8 mouse cellular contexts compared by ENCODE assay signal in the genomic region with DNA sequence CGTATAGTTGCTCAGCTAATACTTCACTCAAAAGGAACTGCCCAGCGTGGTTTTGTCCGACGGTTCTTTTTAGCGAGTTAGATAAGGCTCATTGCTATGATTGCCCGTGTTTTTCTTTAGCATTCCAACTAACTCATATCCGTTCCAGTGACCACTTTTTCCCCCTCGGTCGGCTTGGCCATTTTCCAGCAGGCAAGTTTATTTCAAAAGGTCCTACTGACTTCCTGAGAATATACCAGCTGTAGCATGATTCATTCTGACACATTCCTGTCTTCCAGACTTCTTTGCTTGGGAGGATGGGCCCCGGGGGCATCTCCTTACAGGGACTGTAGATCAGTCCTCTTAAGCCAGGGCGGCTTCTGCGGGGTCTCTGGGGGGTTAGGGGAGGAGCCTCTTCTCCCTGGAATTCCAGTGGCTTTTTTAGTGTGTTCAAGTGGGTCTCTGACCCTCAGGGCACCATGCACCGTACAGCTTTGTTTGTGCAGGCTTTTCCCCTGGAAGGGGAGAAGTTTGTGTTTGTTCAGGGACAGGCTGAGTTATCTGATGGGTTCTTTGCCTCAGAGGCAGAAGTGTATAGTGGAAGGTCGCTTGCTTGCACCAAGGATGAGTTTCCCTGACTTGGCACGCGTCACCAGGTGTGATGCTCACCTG. TPM values are rescaled to one million over a fixed set of nuclear protein-coding genes. Genes with fewer than 3 reads are reported as not detected.
DNase-seq lines count a peak whose midpoint lies in the region; ATAC-seq and TF ChIP-seq lines count a peak whose summit lies in the region.

No protein-coding gene starts in this region.

- H3K4me1 ChIP-seq in forebrain, embryonic 11.5 days (replicated peaks; ENCODE audit: control insufficient read depth, insufficient read depth, low read length), result no peaks in the 10 kb centered on the region; the same call in 1 of the 2 replicates
- peaks cover 9% of the 10 kb centered on the region; the same call in 1 of the 2 replicates for H3K4me1 ChIP-seq in forebrain, embryonic 13.5 days
- peaks cover 59% of the 10 kb centered on the region for H3K4me1 ChIP-seq in heart, embryonic 16.5 days (ENCODE audit: control insufficient read depth, insufficient read depth, low read length)
- H3K4me1 ChIP-seq in liver, adult 2 months (ENCODE audit: control insufficient read depth, insufficient read depth, low read length), result no peaks in the 10 kb centered on the region; the same call in 1 of the 2 replicates

- WGBS in forebrain, embryonic 11.5 days, result 59% methylated on average over 16 of the region's 16 CpGs
- WGBS in forebrain, embryonic 13.5 days, result 59% methylated on average over 16 of the region's 16 CpGs
- whole genome bisulfite sequencing in heart, embryonic 16.5 days, result 10% methylated on average over 16 of the region's 16 CpGs
- 34% methylated on average over 16 of the region's 16 CpGs for WGBS in liver, adult 2 months

- no peaks in the 10 kb centered on the region for H3K79me2 ChIP-seq in liver, adult 2 months (ENCODE audit: control insufficient read depth, insufficient read depth, low read length)

- intact Hi-C loops in left cerebral cortex, postnatal 36 days (cut with DNase I), result no loop called here

- H3K36me3 ChIP-seq in forebrain, embryonic 11.5 days (ENCODE audit: control insufficient read depth, insufficient read depth, low read length), result no peaks in the 10 kb centered on the region
- no peaks in the 10 kb centered on the region for H3K36me3 ChIP-seq in forebrain, embryonic 13.5 days (ENCODE audit: poor library complexity, severe bottlenecking)
- H3K36me3 ChIP-seq in heart, embryonic 16.5 days (ENCODE audit: control insufficient read depth, insufficient read depth), result peaks cover 51% of the 10 kb centered on the region
- no peaks in the 10 kb centered on the region for H3K36me3 ChIP-seq in liver, adult 2 months (ENCODE audit: control insufficient read depth, insufficient read depth, low read length)

- ATAC-seq in forebrain, embryonic 11.5 days (replicated peaks; ENCODE audit: low FRiP score), result no peak
- no peak for ATAC-seq in forebrain, embryonic 13.5 days
- peak; percentile 47 for ATAC-seq in heart, embryonic 16.5 days (replicated peaks; ENCODE audit: extremely low read depth, insufficient read depth, low FRiP score)

- H3K9me3 ChIP-seq in forebrain, embryonic 11.5 days (ENCODE audit: control insufficient read depth, low read length), result no peaks in the 10 kb centered on the region
- no peaks in the 10 kb centered on the region for H3K9me3 ChIP-seq in forebrain, embryonic 13.5 days (replicated peaks)
- no peaks in the 10 kb centered on the region for H3K9me3 ChIP-seq in heart, embryonic 16.5 days (replicated peaks; ENCODE audit: control insufficient read depth, low read length)

- DNase-seq in forebrain, embryonic 11.5 days (ENCODE audit: low spot score), result peak; percentile 58
- peak; percentile 58 for DNase-seq in adrenal gland, postnatal 25 days
- peak; percentile 36 for DNase-seq in liver, adult 2 months (ENCODE audit: extremely low read depth, low read depth, low spot score)
- no peak for DNase-seq in frontal cortex, postnatal 25 days (ENCODE audit: low spot score in 2 of 2)
- no peak for DNase-seq in left cerebral cortex, postnatal 36 days (ENCODE audit: low spot score in 2 of 2)
- no peak for DNase-seq in spleen, postnatal 36 days (ENCODE audit: low spot score in 2 of 2)

- H3K4me2 ChIP-seq in forebrain, embryonic 11.5 days (ENCODE audit: low read depth, low read length, severe bottlenecking), result no peak overlapping the region
- H3K4me2 ChIP-seq in forebrain, embryonic 13.5 days, result no peak overlapping the region
- peak overlapping the region; percentile 51 for H3K4me2 ChIP-seq in heart, embryonic 16.5 days (ENCODE audit: low read depth, low read length)

- H3K9ac ChIP-seq in forebrain, embryonic 11.5 days (ENCODE audit: low read length), result no peak overlapping the region
- no peak overlapping the region for H3K9ac ChIP-seq in forebrain, embryonic 13.5 days
- H3K9ac ChIP-seq in heart, embryonic 16.5 days (ENCODE audit: low read length), result peak overlapping the region; percentile 56
- H3K9ac ChIP-seq in liver, adult 2 months (ENCODE audit: low read depth, low read length), result no peak overlapping the region

- H3K27me3 ChIP-seq in forebrain, embryonic 11.5 days (ENCODE audit: control insufficient read depth, insufficient read depth, low read length), result peaks cover 9% of the 10 kb centered on the region
- H3K27me3 ChIP-seq in forebrain, embryonic 13.5 days, result peaks cover 24% of the 10 kb centered on the region
- no peaks in the 10 kb centered on the region for H3K27me3 ChIP-seq in heart, embryonic 16.5 days (ENCODE audit: control insufficient read depth, insufficient read depth, low read length)
- H3K27me3 ChIP-seq in liver, adult 2 months (ENCODE audit: control insufficient read depth, insufficient read depth, low read length), result peaks cover 5% of the 10 kb centered on the region; the same call in 1 of the 2 replicates

- no peak overlapping the region for H3K4me3 ChIP-seq in forebrain, embryonic 11.5 days (ENCODE audit: low read depth, low read length)
- H3K4me3 ChIP-seq in forebrain, embryonic 13.5 days, result no peak overlapping the region
- peak overlapping the region; percentile 18; the same call in 1 of the 2 replicates for H3K4me3 ChIP-seq in heart, embryonic 16.5 days (ENCODE audit: low read length)
- H3K4me3 ChIP-seq in liver, adult 2 months (ENCODE audit: insufficient read depth, low read depth, low read length), result no peak overlapping the region

- TF ChIP-seq POLR2A in liver, adult 2 months (IDR thresholded peaks at IDR 0.05; ENCODE audit: extremely low read depth, insufficient read depth, low read length), result no peak

- H3K27ac ChIP-seq in forebrain, embryonic 11.5 days (ENCODE audit: low read depth, low read length), result no peak overlapping the region
- no peak overlapping the region for H3K27ac ChIP-seq in forebrain, embryonic 13.5 days
- peak overlapping the region; percentile 87 for H3K27ac ChIP-seq in heart, embryonic 16.5 days (ENCODE audit: low read length)
- no peak overlapping the region for H3K27ac ChIP-seq in liver, adult 2 months (replicated peaks; ENCODE audit: insufficient read depth, low read depth, low read length)

- no peak for TF ChIP-seq CTCF in liver, adult 2 months (IDR thresholded peaks at IDR 0.05; ENCODE audit: low read depth, low read length)

RNA-seq across cellular contexts. Expression of gene Lamb1, which starts 6.5 kb away (rescaled TPM):
- 22.4 and 24.4 TPM in 2 replicates for polyA plus RNA-seq in forebrain, embryonic 11.5 days (2014; fragmentation: Nextera tagmentation; extraction: Ambion mirVana)
- 12.5 and 15.2 TPM in 2 replicates for polyA plus RNA-seq in forebrain, embryonic 13.5 days (2015; fragmentation: Nextera tagmentation; extraction: Ambion mirVana)
- total RNA-seq in adrenal gland, postnatal 25 days (2021), result 133 and 138 TPM in 2 replicates
- 92.1 and 113 TPM in 2 replicates for polyA plus RNA-seq in heart, embryonic 16.5 days (2015; fragmentation: Nextera tagmentation; extraction: Ambion mirVana)
- total RNA-seq in liver, adult 2 months (2014; rRNA removed), result 7.3 TPM in 2 replicates
- polyA plus RNA-seq in liver, adult 2 months (2012; rRNA removed), result 2.7 and 2.8 TPM in 2 replicates
- total RNA-seq in left cerebral cortex, postnatal 36 days (2021), result 10 to 100 TPM; 12.4 to 16.5 TPM

RNA-seq across cellular contexts. Expression of gene Gm6993, which starts 30.9 kb away (rescaled TPM):
- polyA plus RNA-seq in forebrain, embryonic 11.5 days (2014; fragmentation: Nextera tagmentation; extraction: Ambion mirVana), result not detected in 2 replicates
- polyA plus RNA-seq in forebrain, embryonic 13.5 days (2015; fragmentation: Nextera tagmentation; extraction: Ambion mirVana), result not detected in 2 replicates
- total RNA-seq in adrenal gland, postnatal 25 days (2021), result not detected in 2 replicates
- polyA plus RNA-seq in heart, embryonic 16.5 days (2015; fragmentation: Nextera tagmentation; extraction: Ambion mirVana), result not detected in 2 replicates
- not detected in 2 replicates for total RNA-seq in liver, adult 2 months (2014; rRNA removed)
- polyA plus RNA-seq in liver, adult 2 months (2012; rRNA removed), result not detected in 2 replicates
- total RNA-seq in left cerebral cortex, postnatal 36 days (2021), result not detected

Comparison
In these comparisons a context has a peak if more than half of its experiments do, and no peak if none do; other contexts are left out.
1. DNase-seq: peak in forebrain, embryonic 11.5 days (single experiment), adrenal gland, postnatal 25 days (single experiment) and liver, adult 2 months (single experiment); none in frontal cortex, postnatal 25 days (0 of 2), left cerebral cortex, postnatal 36 days (0 of 2) and spleen, postnatal 36 days (0 of 2).